Mouse (Mus musculus) B cell, adult 2 months (primary cell): ENCODE measurements around the gene Synj1.

Experiments used
- DNase-seq, 2 experiments: peaks; one replicate each; pipeline ENCODE4 v3.0.0; 2022

The Synj1 gene

DNA sequence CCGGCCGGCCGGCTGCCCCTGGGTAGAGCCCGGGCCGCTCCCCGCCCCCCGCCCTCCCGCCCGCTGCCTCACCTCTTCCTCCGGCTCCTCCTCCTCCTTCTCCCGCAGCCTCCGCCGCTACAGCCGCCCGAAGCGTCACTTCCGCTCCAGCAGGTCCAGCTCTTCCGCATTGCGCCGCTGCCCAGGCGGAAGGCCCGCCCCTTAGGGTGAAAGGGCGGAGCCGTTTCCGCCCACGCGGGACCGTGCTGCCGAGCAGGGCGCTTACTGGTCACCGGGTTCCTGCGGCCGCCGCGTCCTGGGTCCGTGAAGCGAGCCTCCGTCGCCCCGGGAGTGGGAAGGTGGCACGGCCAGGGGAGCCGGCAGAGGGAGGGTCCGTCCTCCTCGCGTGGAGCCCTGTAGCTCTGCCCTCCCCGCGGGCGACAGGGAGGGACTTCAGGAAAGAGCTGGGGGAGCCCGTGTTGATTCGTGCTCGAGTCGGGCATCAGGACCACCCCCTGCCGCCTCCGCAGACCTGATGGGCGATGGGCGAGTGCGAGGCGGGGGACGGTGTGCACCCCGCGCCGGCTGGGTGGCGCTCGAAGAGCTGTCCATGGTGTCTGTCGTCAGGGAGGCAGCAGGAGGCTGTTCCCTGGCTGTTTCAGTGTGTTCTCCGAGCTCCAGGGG, at the start of gene Synj1:
Synj1 (minus strand) TSS at position 288 of the 663 bp plus-strand sequence.
- DNase-seq: peak; percentile 92 to 95

DNA sequence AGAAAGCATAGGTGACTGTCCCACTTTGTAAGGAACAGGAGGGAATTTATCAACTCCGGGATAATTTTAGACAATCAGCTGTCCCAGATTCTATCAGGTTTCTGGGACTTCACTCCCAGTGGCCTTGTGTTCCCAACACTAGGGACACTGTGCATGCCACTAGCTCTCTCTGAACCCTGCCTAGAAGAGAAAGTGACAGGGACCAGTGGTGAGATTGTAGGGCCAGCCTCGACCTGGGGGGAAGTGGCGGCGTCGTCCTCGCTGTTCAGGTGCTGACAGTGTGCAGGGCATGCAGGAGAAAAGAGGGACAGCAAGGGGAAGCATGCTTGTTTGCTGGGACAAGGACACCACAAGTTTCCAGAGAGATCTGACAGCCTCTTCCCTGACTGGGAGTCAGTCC, 46.6 kb upstream of the Synj1 start:
- no peak for DNase-seq

DNA sequence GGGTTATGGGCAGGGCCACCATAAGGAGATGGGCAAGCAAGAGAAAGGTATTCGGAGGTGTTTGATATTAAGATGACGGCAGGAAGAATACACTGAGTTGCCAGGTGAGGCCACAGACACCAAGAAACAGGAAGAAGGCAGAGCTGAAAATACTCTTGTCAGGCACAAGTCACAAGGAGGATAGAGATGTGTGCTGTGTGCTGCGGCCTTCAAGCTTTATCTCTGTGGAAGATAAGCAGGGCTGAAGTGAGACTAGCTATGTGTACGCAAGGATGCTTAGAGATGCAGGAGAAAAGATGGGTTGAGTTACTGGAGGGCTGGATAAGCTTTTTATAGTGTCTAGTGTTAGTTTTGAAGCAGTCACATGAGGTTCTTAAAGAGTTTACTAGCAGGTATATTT, 46.2 kb upstream of the Synj1 start:
- no peak for DNase-seq

DNA sequence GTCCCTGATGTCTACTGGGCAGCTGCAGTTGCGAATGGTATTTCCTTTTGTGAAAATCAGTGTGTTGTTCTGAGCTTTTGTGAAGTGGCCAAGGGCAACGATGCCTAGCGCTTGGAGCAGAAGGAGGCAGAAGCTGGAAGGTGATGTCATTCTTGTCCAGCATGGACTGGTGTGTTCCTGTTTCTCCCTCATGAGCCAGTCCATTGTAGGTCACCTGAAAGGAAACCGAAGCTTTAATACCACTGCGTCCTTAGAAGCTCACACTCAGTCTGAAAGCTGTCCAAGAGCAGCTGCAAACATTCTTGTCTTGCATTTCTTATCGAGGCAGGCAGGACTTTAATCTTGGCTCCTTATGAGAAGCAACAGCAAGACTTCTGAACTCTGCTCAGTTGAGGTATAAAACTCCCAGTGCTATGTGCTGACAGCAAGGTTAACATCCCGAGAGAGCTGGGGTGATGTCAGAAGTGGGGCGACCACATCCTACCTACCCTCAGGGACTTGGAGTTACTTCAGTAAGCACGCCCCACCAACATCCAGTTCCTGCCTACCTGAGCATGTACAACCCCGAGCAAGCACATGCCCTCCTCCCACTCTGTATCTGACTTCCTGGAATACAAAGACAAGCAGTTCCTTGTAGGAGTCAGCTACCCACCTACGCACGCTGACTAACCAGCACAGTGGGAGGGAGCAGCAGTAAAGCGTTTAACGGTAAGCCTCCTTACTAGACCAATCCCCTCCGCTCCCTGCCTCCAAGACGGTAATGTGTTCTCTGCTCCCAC, 45.1 kb upstream of the Synj1 start:
- peak; percentile 48 to 62 for DNase-seq

DNA sequence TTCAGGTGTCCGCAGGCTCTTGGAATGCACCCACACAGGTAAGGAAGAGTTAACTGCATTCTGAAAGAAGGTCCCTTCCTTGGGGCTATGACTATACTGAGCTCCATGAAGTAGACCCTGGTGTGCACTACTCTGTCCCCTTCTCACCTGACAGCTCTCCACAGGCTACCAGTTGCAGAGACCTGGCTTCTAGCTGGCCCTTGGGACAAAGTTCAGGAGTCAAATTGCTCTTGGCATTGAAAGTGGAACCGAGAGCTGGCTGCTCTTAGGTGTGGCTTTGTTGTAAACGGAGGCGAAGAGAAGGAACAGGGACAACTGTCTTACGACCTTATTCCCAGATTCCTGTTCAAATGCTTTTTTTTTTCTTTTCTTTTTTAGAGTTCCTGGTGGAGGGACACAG, 44.0 kb upstream of the Synj1 start:
- no peak for DNase-seq

DNA sequence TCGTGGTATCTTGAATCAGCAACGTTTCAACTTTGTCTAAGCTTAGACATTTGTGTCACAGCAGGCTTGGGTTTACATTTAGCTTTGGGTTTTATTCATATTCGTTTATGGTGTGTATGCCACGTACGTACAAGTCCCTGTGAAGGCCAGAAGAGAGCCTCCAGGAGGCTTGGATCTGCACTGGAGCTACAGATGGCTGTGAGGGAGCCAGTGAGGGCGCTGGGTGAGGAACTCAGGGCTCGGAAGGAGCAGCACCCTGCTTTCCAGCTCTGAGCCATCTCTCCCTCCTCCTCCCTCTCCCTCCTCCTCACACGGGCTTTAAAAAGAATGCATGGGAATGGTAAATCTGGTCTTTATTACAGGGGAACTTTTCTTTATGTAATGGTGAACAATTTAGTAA, 42.5 kb upstream of the Synj1 start:
- DNase-seq: no peak

DNA sequence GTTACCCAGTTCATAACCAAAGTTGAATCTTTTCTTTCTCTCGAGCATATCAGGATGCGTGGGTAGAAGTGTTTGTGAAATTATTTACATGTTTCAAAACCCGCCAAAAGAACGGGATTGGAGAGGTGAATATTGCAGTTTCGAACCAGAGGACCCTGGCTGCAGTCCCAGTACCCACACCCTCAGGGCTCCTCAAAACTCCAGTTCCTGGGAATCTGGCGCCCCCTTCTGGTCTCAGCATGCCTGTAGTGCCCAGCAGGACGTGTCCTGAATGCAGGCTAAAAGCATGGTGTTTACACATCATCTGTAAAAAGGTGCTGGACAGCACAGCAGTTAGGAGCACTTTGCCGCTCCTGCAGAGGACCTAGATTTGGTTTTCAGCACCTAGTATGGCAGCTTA, 34.4 kb upstream of the Synj1 start:
- DNase-seq: peak; percentile 74

DNA sequence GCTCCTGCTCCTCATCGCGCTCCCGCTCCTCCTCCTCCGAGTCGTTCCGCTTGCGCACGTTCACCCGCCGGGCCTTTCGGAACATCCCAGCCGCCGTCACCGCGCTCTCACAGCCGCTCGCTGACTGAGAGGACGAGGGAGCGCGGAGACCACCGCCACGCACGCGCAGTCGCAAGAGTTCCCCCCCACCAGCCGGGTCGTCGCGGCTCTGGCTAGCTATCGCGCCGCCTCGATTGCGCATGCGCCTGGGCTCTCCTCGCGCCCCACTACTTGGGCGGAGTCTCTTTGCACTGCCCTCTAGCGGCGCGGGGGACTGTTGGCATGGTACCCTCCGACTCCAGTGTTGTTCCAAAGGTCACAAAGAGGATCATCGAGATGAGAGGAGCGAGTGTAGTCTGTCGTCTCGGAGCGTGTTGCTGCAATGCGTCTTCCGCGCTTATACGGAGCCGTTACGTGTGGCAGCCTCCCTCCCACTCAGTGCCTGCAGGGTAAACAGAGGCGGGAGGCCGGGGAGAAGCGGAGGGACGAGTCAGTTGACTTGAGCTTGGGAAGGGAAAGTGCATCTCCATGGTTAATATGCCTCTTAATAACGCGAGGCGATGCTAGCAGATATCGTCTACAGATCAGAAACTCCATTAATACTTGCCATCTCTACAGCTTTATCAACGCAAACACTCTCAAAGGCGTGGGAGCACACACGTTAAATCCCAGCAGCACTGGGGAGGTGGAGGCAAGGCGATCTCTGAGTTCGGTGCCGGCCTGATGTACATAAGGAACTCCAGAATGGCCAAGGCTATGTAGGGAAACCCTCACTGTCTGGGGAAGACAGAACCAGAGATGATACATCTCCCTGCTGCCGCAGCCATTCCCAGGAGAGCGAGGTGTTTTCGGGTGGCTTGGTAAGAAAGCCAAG, 33.4 kb upstream of the Synj1 start, which contains the start of gene Paxbp1:
Paxbp1 (minus strand) TSS at position 274 of the 913 bp plus-strand sequence.
- peak; percentile 98 to 99 for DNase-seq

DNA sequence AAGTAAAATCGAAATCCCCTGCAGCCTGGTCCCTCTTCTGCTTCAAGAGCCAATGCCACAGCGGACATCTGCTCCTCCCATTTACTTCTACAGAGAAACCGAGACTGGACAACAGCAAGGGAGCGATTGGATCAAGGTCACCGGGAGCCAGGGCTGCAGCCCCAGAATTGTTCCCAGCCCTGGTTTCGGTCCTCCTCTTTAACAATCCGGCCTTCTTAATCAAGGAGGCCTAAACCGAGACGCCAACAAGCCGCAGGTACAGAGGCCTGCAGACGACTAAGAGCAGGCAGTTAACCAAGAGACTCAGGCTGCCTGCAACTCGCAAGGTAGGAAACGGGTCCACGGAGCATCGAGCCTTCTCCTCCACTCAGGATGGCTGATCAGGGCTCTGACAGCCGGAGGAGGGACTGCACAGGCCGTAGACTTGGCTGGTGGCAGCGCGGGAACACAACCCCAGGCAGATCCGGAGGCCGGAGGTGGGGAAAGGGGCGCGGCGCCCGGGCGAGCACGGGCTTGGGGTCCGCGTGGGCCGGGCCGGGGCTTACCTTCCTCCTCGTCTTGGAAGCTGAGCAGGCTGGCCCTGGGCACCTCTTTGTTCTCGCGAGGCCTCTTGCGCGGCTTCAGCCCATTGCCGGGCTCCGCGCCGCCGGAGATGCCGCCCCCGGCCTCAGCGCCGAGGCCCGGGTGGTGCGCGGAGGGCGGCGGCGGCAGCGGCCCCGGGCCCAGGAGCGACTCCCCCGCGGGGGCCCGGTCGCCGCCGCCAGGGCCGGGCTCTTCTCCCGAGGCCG, 32.5 kb upstream of the Synj1 start:
- peak; percentile 70 to 73 for DNase-seq

DNA sequence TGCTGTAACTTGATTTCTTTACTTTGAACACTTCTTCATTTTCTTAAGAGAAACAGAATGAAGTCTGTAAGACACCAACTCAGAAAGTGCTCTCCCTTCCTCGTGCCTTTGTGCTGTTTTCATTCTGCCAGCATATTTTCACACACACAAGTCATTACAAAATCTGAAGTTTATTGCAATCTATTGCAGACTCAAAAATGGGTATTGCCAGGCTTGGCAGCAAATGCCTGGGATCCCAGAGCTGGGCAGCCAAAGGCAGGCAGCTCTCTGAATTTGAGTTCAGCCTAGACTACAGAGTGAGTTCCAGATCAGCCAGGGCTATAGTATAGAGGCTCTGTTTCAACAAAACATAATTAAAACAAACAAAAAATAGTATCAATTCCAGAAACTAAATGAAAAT, 31.5 kb upstream of the Synj1 start:
- DNase-seq: no peak

DNA sequence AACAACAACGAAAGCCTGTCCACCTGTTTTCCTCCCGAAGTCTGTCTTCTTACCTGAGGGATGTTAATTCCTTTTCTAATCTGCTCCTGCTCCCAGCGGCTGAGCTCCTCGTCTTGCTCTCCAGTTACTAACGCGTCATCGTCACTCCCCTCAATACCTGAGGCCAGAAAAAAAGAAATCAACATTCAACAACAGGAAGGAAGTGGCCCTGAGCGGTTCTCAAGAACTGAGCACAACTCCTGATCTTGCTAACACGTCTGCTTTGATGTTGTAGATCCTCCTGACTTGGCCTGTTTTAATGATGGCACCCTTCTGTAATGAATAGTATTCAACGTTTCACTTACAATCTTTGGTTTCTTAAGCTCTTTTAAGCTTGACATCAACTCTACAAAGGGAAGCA, 24.8 kb upstream of the Synj1 start:
- DNase-seq: no peak

DNA sequence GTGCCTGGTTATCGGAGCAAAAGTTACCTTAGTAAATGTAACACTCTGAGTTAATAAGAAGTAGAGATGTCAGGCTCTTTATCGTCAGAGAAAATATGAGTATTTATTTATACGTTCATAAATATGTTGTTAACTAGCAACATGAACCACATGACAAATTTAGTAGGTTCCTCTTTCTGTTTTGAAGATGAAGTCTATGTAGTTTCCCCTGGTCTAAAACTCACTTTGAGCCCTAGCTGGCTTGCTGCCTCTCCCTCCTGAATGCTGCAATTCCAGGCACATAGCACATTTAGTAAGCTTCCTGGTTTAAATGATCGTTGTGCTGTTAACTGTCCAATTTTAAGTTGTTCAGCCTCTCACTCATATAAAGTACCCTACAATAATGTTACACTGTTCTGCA, 19.6 kb upstream of the Synj1 start:
- no peak for DNase-seq

DNA sequence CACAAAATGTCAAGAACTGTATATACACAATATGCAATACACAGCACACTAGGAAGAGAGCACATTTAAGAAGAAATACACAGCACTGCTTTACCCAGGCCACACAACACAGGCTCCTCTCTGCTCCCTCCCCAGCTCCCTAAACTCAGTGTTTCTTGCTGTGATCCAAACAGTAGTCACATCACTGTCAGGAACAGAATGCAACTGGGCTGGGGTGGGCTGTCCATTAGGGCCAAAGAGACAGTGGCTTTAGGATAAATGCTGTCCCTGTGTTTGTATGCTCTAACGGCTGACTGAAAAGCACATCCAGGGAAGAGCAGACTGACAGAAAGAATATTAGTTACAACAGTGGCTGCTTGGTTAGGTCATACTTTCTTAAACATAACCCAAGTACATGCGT, 18.8 kb upstream of the Synj1 start:
- DNase-seq: no peak

DNA sequence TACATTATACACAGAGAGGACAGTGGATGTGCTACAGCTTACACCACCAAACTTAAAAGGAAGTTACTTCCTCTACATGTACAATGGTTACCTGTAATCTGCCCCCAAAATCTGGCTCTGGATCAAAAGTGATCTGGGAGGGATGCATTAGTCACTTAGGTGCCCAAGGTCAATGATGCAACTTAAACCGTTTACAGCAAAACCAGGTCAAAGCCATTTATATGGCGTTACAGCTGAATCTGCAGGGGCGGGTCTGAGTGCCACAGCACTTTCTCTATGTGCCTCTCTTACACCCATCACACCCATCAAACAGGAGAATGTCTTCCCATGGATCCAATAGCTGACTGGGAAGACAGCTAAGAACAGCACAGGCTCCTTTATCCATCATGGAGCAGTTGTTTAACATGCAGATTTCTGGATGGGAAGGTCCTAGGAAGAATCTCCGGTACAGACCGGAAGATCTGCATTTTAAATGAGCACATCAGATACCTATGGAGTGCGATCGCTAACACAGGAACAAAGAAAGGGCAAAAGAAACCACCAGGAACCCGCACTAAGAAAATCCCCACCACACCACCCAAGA, 18.1 kb upstream of the Synj1 start:
- no peak for DNase-seq

DNA sequence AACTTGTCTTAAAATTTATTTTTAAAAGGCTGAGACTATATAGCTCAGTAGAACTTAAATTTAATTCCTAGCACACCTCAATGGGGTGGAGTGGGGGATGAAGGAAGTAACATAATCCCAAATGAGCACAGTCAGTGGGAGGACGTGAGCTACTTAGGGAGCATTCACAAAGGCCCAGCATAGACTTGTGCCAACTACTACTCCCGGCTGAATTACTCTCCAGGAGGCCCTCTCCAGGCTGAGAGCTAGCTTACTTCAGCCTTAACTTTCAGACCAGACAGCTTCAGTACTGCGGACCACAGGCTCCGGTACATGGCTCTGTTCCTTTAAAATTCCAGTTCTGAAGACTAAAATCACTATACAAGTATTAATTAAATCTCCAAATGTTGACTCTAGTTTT, 15.2 kb upstream of the Synj1 start:
- DNase-seq: no peak

DNA sequence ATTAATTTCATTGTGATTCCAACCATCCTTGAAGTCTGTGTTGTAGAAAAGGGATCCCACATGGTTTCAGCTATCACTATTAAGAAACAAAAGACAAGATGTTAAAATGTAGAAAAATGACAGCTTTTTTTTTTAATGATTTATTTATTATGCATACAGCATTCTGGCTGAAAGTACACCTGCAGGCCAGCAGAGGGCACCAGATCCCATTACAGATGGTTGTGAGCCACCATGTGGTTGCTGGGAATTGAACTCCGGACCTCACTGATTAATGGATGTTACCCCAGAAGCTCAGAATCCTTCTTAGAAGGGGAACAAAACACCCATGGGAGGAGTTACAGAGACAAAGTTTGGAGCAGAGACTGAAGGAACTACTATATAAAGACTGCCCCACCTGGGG, 12.3 kb upstream of the Synj1 start:
- peak; percentile 64 to 65 for DNase-seq

DNA sequence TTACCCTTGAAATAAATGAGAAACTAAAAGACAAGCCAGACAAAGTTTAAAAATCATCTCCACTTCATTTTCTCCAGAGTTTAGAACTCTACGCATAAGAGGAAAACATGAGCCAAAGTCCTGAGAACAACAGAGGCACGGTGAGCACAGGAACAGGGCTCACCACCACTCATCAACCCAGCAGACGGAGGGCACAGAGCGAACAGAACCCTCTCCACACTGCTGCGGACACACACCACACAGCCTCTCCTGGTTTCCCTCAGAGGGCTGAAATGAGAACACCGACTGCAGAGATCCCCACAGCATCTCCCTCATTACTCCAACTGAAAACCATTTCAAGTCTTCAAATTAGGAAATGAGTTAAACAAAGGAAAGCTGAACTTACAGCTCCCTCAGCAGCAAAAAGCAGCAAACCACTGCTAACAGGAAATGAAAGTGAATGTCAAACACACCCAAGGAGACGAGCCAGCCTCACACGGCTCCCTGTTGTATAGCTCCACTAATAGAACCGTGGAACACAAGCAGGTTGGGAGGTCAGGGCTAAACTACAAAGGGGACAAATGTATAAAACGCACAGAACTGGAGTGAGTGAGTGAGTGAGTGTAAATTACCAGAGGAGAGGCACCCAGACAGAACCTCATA, 9.9 kb upstream of the Synj1 start:
- no peak for DNase-seq

DNA sequence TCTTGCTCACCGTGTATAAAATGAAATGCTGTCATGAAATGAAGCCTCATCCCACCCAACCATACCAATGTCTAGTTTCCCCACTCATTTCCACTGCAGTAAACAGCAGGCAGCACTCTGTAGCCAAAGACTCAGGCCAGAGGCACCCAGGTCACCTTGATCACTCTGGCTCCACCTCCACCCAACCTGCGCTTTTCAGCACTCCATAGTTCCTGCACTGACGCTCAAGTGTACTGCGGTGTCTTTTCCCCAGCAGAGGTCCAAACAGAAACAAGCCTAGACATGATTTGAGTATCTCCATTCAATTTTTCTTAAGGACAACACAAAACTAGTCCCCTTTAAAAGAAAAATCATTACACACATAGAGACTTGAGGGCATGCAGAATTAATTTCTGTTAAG, 8.4 kb upstream of the Synj1 start:
- no peak for DNase-seq

DNA sequence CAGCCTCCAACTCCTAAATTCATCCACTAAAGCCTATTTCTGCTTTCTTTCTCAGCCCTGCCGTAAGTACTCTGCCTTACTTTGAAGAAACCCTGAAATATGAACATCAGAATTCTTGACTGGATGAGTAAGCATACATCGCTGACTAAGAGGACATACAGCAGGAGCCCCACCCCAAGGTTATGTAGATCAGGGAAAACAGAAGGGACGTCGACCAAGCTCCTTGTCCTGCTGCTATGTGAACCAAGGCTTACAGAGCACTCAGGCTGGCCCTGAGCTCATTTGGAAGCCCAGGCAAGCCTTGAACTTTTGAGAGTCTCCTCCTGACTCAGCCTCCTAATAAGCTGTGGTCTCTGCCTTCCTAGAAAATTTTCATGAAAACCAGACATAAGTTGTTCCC, 4.7 kb upstream of the Synj1 start:
- no peak for DNase-seq

DNA sequence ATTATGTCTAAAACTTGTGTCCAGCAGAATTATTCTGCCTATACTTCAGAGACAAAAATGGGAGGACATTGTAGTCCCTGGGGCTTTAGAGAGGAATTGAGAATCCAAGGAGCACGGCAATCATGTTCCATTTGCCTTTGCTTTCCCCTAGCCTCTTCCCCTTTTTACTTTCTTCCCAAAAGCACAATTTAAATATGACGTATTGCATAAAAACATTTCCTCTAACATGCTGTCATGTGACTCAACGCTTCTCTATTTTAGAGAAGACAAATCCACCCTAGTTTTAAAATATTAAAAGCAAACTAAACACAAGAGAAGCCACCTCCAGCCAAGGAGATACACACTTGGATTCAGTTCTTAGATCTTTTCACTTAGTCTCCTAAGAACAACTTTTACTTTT, 739 bp upstream of the Synj1 start:
- DNase-seq: no peak

DNA sequence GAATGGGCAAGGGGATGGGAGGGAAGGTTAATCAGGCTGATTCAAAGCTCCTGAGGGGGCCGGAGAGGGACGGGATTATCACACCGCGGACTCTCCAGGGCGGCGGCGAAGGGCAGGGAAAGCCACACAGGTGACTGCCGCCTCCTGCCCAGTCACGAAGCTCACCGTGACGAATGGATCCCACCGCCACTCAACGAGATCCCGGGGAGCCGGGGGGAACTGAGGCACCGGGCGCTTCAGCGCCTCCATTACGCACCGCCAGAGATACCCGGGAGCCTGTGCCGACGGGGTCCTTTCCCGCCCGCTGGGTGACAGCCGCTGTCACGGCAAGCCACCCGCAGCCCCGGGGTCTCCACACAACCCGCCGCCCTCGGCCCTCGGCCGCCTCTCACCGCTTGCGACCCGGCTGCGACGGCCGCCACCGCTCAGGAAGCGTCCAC, 507 bp downstream of the Synj1 start:
- DNase-seq: no peak
